Mouse (Mus musculus) hindbrain, postnatal 0 days (tissue): ENCODE results near the gene Clnk. TPM values are rescaled to one million over a fixed set of nuclear protein-coding genes. Genes with fewer than 3 reads are reported as not detected.

Experiments used
- ATAC-seq: fragments of 200-750 bp; cut with Nextera tagmentation; 2 replicates; pipeline ENCODE4 v1.8.0; 2017; ENCODE audit warnings: mild to moderate bottlenecking, moderate TSS enrichment, moderate library complexity
- DNase-seq: peaks from one replicate; pipeline ENCODE4 v3.0.0-alpha.2; 2015; ENCODE audit warnings: low spot score
- H3K27ac ChIP-seq: fragments of 300-500 bp; sonication (generic); 2 replicates; pipeline ENCODE4 v1.5.1; 2014; ENCODE audit warnings: mild to moderate bottlenecking
- H3K27me3 ChIP-seq: fragments of 300-500 bp; sonication (generic); 2 replicates; pipeline ENCODE4 v1.6.1; 2014; ENCODE audit warnings: low read length, mixed read lengths; ENCODE audit not compliant: insufficient read depth
- H3K36me3 ChIP-seq: fragments of 300-500 bp; sonication (generic); 2 replicates; pipeline ENCODE4 v1.6.1; 2014; ENCODE audit warnings: low read length, mixed read lengths; ENCODE audit not compliant: insufficient read depth
- H3K4me1 ChIP-seq: fragments of 300-500 bp; sonication (generic); 2 replicates; pipeline ENCODE4 v1.6.1; 2014; ENCODE audit warnings: antibody characterized with exemption, low read length, mixed read lengths; ENCODE audit not compliant: insufficient read depth
- H3K4me2 ChIP-seq: fragments of 300-500 bp; sonication (generic); 2 replicates; pipeline ENCODE4 v1.6.1; 2014; ENCODE audit warnings: low read depth, mild to moderate bottlenecking, low read length, moderate library complexity, mixed read lengths
- H3K4me3 ChIP-seq: fragments of 300-500 bp; sonication (generic); 2 replicates; pipeline ENCODE4 v1.5.1; 2014; ENCODE audit warnings: low read length
- H3K9ac ChIP-seq: fragments of 300-500 bp; sonication (generic); replicated peaks from 2 replicates; pipeline ENCODE4 v1.6.1; 2014; ENCODE audit warnings: mild to moderate bottlenecking, low read length, moderate library complexity, mixed read lengths
- H3K9me3 ChIP-seq: fragments of 300-500 bp; sonication (generic); 2 replicates; pipeline ENCODE4 v1.6.1; 2016; ENCODE audit warnings: low read length, mixed read lengths
- CTCF ChIP-seq: IDR thresholded peaks from 2 replicates; pipeline ENCODE4 v1.5.1; 2016; ENCODE audit warnings: antibody characterized with exemption, control low read depth, low read depth
- WGBS: fragments of 180-500 bp; shearing (Covaris S2); extraction: QIAGEN DNeasy Blood & Tissue Kit; methylation state at CpG from one replicate; pipeline ENCODE4 v1.1.7; 2014; 5-methylcytosine and 5-hydroxymethylcytosine counted together
- polyA plus RNA-seq: library from polyadenylated mRNA; unstranded; fragments of >200 nt; fragmentation: Nextera tagmentation; extraction: Ambion mirVana; gene quantifications from 2 replicates; pipeline ENCODE4 v1.2.1, GENCODE M21; 2015
- total RNA-seq: library from RNA; depleted of rRNA; stranded (reverse); fragments of >200 nt; gene quantifications from 2 replicates; pipeline ENCODE4 v1.2.3, GENCODE M21; 2014

The Clnk gene
- total and polyA plus RNA-seq, 2 experiments from 2014 or later = not detected

DNA sequence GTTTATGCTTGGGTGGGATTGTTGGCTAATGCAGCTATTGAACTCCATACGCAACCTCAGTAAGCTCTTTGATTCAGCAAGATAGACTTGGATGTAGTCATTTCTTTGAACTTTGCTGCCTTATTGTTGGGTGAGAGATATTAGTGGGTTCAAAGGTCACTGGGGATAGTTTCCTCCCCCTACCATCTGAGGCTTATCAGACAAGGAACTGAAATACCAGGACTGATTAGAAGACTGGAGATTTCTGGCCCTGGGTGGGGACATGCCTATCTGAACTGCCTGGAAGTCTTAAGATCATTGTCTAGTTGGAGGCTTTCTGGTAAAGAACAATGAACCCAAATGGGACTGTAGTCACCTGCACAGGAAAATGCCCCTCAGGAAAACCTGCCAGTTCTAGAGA, 26.4 kb downstream of the Clnk start:
- H3K36me3 ChIP-seq = no peaks in the 10 kb centered on the region
- TF ChIP-seq CTCF = no peak
- DNase-seq (no peak), ATAC-seq (no peak)
- no peak overlapping the region for H3K27ac ChIP-seq
- 97% methylated on average over 1 of the region's 1 CpGs for WGBS
- H3K4me2 ChIP-seq = no peak overlapping the region
- no peaks in the 10 kb centered on the region for H3K27me3 ChIP-seq
- H3K4me3 ChIP-seq = no peak overlapping the region
- no peak overlapping the region for H3K9ac ChIP-seq
- no peaks in the 10 kb centered on the region for H3K4me1 ChIP-seq
- H3K9me3 ChIP-seq = no peaks in the 10 kb centered on the region

DNA sequence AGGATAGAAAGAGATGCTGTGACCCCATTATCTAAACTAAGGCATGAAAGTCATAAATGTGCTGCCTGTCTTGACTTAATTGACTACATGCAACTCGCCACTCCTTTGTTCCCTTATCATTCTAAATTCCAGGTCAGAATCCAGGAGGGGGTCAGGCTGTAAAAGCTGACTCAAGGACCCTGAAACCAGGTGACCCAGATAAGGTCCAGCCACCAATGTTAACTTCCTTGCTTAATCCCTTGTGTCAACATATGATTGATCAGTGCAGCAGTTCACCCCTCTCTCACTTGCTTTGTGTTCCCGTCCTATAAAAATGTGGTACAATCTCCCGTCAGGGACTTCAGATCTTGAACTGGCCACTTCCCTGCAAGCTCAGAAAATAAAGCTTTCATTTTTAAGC, 31.1 kb downstream of the Clnk start:
- no peak for TF ChIP-seq CTCF
- no peaks in the 10 kb centered on the region for H3K9me3 ChIP-seq
- 62% methylated on average over 3 of the region's 3 CpGs for WGBS

DNA sequence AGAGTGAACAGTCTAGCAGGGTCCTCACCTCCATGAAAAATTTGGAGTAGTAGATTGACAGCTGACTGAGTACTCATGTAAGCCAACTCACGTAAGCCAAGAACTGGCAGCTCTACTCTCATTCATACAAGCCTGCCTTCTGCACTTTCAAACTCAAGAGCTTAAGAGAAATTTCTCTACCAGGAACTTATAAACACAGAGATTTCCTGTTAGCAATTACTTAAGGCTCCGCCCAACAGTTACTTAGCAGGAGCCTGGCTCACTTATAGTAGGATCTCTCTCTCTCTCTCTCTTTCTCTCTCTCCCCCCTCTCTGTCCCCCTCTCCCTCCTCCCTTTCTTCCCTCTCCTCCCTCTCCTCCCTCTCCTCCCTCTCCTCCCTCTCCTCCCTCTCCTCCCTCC, 32.3 kb downstream of the Clnk start:
- H3K9me3 ChIP-seq = no peaks in the 10 kb centered on the region
- H3K4me1 ChIP-seq = no peaks in the 10 kb centered on the region
- ATAC-seq = no peak
- 85% methylated on average over 2 of the region's 2 CpGs for WGBS
- no peak overlapping the region for H3K27ac ChIP-seq
- H3K27me3 ChIP-seq = no peaks in the 10 kb centered on the region
- TF ChIP-seq CTCF = no peak
- H3K4me2 ChIP-seq = no peak overlapping the region
- no peak overlapping the region for H3K4me3 ChIP-seq
- H3K9ac ChIP-seq = no peak overlapping the region
- no peak for DNase-seq
- no peaks in the 10 kb centered on the region for H3K36me3 ChIP-seq

More for the DNA sequence above, 31.1 kb downstream of the Clnk start:
- no peak overlapping the region for H3K9ac ChIP-seq
- DNase-seq (no peak), ATAC-seq (no peak)
- H3K27ac ChIP-seq = no peak overlapping the region
- H3K4me1 ChIP-seq = no peaks in the 10 kb centered on the region
- H3K4me3 ChIP-seq = no peak overlapping the region
- H3K36me3 ChIP-seq = no peaks in the 10 kb centered on the region
- H3K27me3 ChIP-seq = no peaks in the 10 kb centered on the region
- no peak overlapping the region for H3K4me2 ChIP-seq

DNA sequence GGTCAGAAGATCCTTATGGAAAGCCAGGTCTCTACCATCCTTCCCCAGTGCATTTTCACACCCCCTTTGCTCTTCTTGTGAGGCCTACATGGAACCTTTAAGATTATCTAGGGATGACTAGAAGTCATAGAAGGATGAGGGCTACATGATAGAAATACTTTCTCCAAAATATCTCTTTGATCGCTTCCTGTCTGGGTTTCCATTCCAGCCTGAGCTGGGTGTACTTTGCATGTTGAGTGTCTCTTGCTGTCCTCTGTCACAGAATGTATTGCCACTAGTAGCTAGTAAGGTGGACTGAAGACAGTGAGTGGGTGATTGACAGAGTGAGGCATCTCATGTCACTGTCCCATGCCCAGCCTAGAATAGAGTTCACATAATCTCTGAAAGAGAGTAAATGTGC, 36.6 kb downstream of the Clnk start:
- Histone ChIP-seq H3K9me3 (no peaks in the 10 kb centered on the region), H3K9ac (no peak overlapping the region), H3K4me2 (no peak overlapping the region), H3K4me1 (no peaks in the 10 kb centered on the region), H3K4me3 (no peak overlapping the region), H3K27ac (no peak overlapping the region), H3K36me3 (no peaks in the 10 kb centered on the region), H3K27me3 (no peaks in the 10 kb centered on the region)
- 98% methylated on average over 1 of the region's 1 CpGs for WGBS
- DNase-seq (no peak), ATAC-seq (no peak)
- TF ChIP-seq CTCF = no peak

DNA sequence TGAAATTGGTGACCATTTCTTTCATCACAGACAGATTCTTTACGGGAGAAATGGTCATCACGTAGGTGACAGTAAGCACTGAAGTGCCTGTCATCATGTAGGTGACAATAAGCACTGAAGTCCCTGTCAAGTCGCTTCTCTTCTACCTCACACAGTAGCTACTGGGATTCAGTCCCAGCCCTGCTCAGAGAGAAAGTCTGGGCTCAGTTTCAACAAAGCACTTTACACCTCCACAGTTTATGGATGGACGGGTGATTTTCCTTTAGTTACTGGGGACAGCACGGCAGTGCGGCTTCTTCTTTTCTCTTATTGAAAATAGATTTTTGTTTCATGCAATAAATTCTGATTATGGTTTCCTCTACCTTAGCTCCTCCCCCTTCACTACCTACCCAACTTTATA, 49.3 kb downstream of the Clnk start:
- Histone ChIP-seq H3K36me3 (no peaks in the 10 kb centered on the region), H3K27ac (no peak overlapping the region), H3K4me2 (no peak overlapping the region), H3K27me3 (no peaks in the 10 kb centered on the region), H3K4me3 (no peak overlapping the region), H3K4me1 (no peaks in the 10 kb centered on the region), H3K9ac (no peak overlapping the region), H3K9me3 (no peaks in the 10 kb centered on the region)
- no peak for TF ChIP-seq CTCF
- ATAC-seq = no peak
- DNase-seq = no peak
- WGBS = 81% methylated on average over 6 of the region's 6 CpGs

DNA sequence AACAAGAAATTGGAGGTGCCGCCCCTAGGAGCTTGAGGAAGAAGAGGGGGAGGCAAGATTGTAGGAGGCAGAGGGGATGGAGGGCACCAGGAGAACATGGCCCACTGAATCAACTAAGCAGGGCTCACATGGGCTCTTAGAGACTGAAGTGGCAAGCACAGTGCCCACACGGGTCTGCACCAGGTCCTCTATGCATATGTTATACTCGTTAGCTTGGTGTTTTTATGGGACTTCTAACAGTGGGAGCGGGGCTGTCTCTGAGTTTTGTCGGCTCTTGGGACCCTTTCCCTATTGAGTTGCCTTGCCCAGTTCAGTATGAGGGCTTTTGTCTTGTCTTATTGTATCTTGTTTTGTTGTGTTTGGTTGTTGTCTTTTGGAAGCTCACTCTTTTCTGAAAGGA, 50.0 kb downstream of the Clnk start:
- no peak for TF ChIP-seq CTCF
- Histone ChIP-seq H3K4me1 (no peaks in the 10 kb centered on the region), H3K27me3 (no peaks in the 10 kb centered on the region), H3K4me3 (no peak overlapping the region), H3K4me2 (no peak overlapping the region), H3K9me3 (no peaks in the 10 kb centered on the region), H3K36me3 (no peaks in the 10 kb centered on the region), H3K27ac (no peak overlapping the region), H3K9ac (no peak overlapping the region)
- WGBS = 78% methylated on average over 5 of the region's 5 CpGs
- ATAC-seq (no peak), DNase-seq (no peak)

DNA sequence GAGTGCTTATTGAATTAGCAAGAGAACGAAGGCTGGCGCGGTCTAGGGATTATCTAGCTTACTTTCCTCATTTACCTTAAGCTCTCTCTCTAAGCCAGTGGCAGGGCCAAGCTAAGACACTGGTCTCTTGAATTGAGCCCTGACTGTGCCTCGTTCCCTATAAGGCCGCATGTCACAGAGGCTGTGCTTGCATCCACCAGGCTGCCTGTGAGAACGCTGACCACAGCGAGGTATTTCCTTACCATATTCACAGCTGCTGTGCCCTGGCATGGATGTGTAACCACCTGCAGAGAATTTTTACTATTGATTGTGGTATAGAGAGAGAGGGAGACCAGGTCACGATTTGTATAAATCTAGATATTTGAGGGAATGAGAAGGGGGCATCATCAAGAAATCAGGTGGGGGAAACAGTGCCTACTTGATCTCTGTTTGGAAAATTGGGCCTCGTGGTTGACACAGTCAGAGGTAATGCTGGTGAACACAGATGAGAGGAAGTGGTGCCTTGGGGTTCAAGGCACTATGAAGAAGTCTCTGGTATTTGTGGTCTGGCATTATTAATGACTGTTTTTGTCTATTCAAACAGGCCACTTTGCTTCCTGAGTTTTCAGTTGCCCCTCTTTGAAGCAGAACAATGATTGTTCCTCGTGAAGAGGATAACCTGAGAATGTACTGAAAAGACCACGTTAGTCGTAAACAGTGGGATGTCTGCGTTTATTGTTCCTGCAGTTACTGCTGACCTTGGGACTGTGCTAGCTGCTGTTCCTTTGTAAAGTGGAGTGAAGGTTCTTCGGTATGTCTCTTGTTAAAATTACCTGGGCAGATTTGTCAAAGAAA, 52.3 kb downstream of the Clnk start:
- H3K9me3 ChIP-seq = no peaks in the 10 kb centered on the region
- H3K27ac ChIP-seq = no peak overlapping the region
- H3K4me1 ChIP-seq = no peaks in the 10 kb centered on the region
- no peak for DNase-seq
- no peaks in the 10 kb centered on the region for H3K36me3 ChIP-seq
- no peak for TF ChIP-seq CTCF
- no peak overlapping the region for H3K4me3 ChIP-seq
- ATAC-seq = no peak
- 70% methylated on average over 14 of the region's 14 CpGs for WGBS
- no peak overlapping the region for H3K9ac ChIP-seq
- H3K4me2 ChIP-seq = no peak overlapping the region
- H3K27me3 ChIP-seq = no peaks in the 10 kb centered on the region
